Mouse (Mus musculus): ENCODE measurements around the gene Tmem117.

GRCm38 (mm10) chr15:94781556-94781955 is 152.5 kb downstream of the Tmem117 start:
- no peak for TF ChIP-seq POLR2AphosphoS5 (IDR thresholded peaks at IDR 0.05; ENCODE audit: insufficient replicate concordance, low read depth, low read length)
- no peak for TF ChIP-seq CTCF (IDR thresholded peaks at IDR 0.05; ENCODE audit: low read depth, low read length)
- no peak for TF ChIP-seq GATA1 (IDR thresholded peaks at IDR 0.05; ENCODE audit: borderline replicate concordance, low read length)
- no peak for TF ChIP-seq GATA2 (IDR thresholded peaks at IDR 0.05; ENCODE audit: borderline replicate concordance, low read depth, low read length)
- no peak for TF ChIP-seq TAL1 (conservative IDR thresholded peaks at IDR 0.05; ENCODE audit: low read depth, low read length)
